Mouse (Mus musculus) lung, adult 18-20 months (tissue): ENCODE results near the gene Nudcd3.
A peak's percentile ranks its signal among the peaks of the same experiment; 100 is the strongest.

Source experiments
- DNase-seq, 2 experiments: peaks; one replicate each; pipeline ENCODE4 v3.0.0; 2022; ENCODE audit warnings: mixed read lengths in 2 of 2

Nudcd3 gene

DNA sequence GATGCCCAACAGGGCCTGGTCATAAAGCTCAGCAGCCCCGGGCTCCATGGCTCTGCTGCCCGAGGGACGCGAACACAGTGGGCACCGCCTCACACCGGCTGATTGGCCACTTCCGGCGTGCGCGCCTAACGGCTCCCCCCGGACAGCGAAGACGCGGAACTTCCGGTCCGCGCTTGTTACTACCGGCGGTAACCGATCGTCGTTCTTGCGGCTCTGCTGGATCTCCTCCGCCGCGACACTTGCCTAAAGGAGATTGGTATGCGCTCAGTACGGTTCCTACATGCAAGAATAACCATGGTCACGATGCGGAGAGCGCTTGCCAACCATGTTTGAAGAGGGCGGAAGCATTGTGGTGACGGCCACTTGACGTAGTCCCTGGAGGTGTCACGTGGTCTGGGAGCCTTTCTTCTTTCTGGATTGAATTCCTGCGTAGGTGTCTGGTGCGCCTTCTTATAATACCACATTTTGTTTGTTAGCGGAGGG lies at the start of gene Nudcd3:
Nudcd3 (minus strand) TSS at position 329 of the 483 bp plus-strand sequence.
- peak; percentile 87 to 88 for DNase-seq

DNA sequence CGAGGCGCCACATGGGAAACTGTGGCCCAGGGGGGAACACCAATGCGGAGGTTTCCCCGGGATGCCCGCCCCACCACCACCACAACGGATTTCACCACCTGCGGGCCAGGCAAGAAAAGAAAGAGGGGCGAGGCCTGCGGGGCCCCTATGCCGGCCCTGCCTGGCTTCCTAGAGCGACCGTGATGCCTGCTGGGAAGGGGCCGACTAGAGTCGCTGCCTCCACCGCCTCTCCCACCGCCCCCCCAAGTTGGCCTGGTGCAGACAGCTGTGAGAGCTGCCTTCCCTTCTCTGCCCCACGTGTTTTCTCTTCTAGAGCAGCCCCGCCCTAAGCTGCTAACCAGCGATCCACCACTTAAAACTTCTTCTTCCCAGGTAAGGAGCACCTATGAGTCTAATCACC lies 44.5 kb upstream of the Nudcd3 start:
- no peak for DNase-seq

DNA sequence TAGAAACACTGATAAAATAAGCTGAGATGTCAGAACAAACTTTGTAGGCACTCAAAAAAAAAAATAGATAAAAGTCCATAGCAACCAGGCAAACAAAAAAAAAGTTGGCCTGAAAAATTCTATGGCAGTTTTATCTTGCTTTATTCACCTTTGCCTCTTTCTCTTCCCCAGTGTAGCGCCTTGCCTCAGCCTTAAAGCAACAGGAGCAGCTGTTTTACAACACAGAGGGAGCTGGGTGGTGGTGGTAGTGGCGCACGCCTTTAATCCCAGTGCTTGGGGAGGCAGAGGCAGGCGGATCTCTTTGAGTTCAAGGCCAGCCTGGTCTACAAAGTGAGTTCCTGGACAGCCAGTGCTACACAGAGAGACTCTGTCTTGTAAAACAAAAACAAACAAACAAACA lies 32.8 kb upstream of the Nudcd3 start:
- DNase-seq = no peak

DNA sequence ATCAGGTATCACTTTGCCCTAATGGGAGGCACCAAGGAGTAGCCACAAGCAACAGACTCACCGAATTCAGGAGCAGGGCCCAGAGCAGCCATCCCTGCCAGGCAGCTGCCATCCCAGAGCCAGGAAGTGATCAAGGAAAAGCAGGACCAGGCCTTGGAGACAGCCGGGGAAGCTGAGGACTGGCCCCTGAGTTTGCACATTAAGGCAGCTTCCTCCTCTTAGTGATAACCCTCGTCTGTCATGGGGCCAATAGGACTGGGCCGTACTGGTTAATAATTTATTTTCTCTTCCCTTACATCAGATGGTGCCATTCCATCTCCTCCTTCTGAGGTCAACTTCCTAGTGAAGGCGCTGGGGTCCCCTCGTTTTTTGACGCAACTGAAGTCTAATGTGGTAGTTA lies 29.8 kb upstream of the Nudcd3 start, which contains the start of gene Npc1l1:
Npc1l1 (minus strand) TSS at position 132 of the 400 bp plus-strand sequence.
- no peak for DNase-seq

DNA sequence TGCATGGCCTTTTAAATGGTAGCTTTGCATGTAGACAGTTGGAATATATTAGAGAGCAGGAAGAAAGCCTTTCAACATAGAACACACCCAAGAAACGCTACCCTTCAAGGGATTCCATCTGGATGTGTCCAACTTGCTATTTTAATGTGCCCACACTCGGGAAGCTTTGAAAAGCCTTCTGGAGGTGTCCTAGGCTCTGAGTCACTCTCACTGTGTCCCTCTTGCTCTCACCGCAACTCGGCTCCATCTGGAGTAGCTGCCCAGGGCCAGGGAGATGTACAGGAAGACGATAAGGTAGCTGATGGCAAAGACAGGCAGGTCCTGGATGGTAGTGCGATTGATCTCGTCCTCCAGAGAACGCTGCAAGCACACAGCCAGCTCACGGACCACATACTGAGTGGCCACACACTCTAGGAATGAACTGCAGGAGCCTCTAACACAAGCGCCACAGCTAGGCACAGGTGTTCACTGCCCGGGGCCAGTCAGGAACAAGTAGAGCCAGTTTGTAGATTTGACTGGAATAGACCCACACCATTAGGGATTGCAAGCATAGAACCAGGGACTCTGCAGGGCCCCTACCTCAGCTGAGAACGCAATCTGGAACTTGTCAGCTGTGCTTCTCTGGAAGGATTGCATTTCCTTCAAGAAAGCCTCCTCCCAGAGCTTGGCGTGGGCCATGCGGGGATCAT lies 24.5 kb upstream of the Nudcd3 start:
- DNase-seq = no peak

DNA sequence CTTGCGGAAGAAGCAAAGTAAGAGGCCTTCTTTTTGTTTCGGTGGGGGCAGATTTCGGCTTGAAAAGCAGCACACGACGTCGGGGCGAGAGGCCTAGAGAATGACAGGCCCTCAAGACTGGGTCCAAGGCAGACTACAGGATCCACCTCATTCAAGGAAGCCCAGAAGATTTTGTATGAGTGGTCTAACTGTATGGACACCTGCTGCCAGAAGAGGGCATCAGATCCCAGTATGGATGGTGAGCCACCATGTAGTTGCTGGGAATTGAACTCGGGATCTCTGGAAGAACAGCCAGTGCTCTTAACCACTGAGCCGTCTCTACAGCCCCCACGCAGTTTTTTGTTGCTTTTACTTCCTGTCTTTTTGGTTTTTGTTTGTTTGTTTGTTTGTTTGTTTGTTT lies 22.0 kb upstream of the Nudcd3 start:
- DNase-seq = no peak

DNA sequence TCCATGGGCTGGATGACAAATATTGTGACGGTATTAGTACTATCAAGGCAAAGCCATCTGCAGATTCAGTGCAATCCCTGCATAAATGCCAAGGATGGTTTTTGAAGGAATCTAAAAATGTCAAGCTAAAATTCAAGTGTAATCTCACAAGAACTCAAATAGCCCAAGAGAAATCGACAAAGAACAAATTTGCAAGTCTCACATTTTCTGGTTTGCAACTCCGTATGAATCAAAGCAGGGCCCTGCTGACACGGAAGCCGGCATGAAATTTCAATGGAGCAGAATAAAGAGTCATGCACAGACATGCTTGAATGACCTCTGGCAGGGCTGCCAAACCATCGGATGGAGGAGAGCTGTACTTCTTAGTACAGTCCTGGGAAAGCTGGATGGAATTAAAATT lies 19.8 kb upstream of the Nudcd3 start:
- DNase-seq = no peak

DNA sequence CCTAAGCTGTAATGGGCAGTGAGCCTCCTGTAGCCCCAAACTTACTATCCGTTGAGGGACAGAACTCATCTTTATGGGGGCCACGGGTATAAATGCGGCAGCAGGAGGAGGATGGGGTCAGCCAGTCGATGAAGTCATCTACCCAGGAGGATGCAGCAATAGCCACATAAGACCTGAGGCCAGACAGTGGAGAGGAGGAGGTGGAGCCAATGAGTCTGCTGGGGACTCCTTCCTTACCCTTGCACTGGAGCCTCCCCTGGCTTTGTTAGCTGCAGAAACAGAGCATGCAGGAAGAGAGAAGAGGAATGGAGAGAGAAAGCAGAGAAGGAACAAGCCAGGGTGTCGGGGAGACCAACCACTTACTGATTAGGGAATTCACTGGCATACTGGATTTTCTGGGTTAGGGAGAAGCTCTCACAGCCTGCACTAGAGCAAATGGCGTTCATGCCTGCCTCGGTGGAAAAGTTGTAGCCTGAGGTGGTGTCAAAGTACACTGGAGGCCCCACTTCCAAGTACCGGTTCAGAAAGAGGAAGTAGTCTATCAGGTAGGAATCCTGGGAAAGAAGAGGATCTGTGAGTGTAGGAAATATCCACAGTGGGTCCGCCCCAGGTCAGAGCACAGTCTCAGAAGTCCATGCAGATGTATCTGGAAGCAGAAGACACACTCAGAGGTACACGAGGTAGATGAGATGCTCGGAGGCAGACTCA lies 18.1 kb upstream of the Nudcd3 start:
- DNase-seq = no peak

DNA sequence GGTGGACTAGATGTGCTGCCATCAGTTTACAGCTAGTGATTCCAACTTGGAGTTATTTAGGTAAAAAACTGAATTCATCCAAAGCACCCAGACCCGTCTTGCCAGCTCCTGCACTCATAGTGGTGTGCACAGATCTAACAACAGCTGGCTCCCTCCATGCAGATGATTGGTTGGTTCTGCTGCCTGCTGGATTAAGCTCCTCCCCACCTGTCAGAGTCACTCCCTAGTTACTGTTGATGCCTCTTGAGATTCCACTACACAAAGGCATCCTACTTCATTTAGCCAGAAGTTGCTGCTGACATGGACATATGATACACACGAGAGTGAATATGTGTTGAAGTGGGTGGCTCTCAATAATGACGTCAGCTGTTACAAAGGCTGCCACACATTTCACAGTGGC lies 16.6 kb upstream of the Nudcd3 start:
- DNase-seq = peak; percentile 9 to 49

DNA sequence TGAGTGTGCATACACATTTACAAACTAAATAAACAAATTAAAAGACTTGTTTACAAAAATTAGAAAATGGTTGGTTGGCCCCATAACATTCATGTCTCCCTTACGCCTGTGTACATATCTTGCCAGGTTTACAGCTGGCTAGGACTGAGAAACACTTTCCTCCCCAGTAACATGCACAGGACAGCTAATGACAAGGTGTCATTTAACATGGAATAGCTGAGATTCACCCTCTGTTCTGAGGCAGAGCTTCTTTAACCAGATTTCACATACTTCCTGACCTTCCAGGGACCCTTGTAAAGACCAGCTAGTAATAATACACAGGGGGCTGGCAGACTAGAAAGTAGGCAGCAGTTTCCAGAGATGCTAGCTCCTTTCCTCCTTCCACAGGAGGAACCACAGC lies 7.9 kb upstream of the Nudcd3 start:
- no peak for DNase-seq

DNA sequence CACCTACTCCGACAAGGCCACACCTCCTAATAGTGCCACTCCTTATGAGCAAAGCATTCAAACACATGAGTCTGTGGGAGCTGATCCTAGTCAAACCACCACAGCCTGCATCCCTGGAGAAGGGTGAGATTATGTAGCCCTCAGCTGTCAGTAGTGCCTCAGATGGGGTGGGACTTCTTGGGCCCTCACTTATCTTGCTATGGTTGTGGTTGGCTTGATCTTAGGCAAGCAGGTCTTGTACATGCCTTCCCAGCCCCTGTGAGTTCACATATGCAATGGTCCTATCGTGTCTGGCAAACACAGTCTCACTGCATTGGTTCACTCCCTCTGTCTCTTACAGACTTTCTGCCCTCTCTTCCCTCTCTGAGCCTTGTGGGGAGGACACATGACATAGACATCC lies 6.9 kb upstream of the Nudcd3 start:
- DNase-seq = no peak

DNA sequence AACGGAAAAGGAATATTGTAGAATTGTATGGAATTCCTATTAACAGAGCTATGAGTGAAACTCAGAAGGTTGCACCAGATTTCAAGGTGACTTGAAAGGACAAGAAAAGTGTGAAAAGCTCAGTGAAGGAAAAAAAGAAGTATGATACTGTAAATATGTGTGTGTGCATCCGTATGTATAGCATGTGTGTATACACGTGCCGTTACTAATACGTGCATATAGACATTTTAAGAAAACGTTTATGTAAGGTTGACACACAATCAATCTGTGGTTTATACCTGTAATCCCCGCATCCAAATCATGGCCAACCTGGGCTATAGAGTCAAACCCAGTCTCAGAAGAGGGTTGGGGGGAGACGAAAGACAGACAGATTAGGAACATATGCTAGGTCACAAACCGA lies 355 bp upstream of the Nudcd3 start:
- no peak for DNase-seq

DNA sequence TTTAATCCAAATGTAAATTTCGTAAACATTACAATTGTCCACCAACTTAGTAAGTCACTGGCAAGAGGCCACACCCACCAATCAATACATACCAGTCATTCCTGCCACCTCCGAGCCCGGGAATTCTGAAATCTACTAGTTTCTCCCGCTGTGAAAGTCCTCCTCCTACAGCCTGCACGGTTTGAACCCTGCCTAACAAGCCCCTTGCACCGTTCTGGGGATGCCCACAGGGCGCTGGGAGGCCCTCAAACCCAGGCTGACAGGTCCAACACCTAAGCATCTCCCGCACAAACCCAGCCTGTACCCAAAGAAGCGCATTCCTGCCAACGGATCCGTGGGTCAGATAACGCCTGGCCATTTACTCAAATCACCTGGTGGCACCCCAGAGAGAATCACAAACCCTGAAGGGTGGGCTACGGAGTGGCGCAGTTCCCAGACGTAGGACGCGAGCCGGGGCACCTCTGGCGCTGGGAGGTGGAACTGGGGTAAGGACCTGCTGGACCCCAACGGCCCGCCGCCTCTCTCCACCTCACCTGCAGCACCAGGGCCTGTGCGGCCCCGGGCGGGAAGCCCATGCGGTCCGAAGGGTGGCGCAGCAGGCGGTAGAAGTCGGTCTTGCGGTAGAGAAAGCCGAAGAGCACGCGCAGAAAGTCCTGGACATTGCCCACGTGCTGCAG lies 667 bp downstream of the Nudcd3 start, which contains the start of gene A730071L15Rik:
A730071L15Rik (plus strand) TSS at position 620 of the 677 bp plus-strand sequence.
- DNase-seq = peak; percentile 10 to 14

DNA sequence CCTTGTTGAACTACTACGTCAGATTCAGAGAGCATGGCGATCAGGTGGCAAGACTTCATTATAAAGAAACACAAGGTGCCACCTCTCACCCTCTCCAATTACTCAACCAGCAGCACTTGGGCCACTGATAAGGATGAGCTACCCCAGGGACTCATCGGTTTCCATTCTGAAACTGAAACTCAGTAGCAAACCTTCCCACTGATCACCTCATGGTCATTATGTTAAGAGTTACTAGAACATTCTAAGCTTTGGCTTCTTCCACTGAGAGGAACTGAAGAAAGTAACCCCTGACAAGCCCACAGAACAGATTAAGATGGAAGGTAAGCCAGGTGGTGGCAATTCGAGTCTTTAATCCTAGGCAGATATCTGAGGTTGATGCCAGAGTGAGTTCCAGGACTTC lies 1.8 kb downstream of the Nudcd3 start:
- DNase-seq = no peak

DNA sequence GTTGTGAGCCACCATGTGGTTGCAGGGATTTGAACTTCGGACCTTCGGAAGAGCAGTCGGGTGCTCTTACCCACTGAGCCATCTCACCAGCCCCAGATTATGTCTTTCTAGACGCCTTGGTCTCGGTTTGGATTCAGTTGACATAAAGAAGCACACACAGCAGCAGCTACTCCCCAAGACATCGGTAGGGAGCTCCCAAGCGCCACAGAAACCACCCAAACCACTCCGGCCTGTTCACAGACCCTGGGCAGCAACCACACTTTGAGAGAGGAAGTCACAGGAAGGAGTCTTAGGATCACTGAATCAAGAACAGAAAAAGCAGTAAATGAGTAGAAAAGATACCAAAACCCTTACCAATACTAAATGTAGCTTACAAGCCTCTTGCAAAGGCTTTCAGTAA lies 3.4 kb downstream of the Nudcd3 start:
- no peak for DNase-seq

DNA sequence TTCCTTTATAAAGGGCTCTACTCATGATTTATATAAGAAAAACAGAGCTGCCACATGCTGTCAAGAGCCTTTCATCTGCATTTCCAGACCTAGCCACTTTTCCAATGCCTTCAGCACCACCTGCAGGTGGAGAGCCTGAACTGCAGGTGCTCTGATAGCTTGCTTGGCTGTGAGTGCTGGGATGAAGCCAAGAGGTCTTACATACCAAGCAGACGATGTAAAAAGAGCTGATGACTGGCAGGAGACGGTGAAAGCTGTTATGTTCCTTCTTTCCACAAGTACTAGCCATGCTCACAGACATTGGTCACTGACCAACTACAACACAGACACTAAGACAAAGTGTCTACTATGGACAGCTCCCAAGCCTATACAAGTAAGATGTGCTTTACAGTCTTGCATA lies 12.3 kb downstream of the Nudcd3 start:
- DNase-seq = peak; percentile 87 to 91

DNA sequence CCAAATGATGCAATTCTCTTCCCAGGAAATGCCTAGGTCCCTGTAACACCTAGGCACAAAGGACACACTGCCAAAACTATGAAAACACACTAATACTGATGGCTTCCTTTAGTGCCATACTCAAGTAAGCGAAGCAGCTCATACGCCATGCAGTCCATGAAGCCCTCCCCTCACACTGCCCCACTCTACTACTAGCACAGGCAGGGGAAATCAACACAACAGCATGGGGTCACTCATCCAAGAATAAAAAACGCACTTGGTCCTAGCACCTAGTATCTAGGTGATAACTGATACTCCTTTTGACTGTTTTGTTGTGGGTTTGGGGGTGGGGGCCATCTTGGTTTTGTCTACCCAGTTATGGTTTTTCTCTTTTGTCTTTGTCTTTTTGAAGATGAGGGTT lies 12.8 kb downstream of the Nudcd3 start:
- no peak for DNase-seq

DNA sequence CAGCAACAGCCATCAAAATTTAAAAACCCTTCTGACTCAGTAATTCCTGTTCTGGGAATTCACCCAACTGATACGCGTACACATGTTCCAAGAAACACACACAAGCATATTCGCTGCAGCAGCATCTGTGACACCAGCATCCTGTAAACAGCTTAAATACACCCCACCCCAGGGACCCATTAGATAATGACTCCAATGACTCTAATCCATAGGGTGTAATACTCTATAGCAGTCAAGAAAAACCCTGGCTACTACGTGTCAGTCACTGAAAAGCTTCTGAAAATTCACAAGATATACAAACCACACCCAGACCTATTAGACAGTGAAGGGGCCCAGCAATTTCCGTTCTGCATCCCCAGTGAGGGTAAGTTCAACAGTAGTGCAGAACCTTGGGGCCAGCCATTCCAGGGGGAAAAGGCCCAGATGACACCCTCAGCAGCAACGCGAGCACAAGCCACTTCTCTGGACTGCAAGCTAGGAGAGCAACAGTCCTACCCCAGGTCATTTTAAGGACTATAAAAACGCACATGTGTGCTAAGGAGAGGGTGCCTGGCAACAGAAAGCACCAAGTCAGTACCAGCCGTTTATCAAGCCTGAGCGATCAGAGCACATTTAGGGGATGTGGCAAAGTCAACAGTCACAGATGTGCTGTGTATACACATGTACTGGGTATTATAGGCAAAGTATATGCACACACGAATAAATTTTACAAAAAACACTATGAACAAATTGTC lies 15.8 kb downstream of the Nudcd3 start:
- no peak for DNase-seq

DNA sequence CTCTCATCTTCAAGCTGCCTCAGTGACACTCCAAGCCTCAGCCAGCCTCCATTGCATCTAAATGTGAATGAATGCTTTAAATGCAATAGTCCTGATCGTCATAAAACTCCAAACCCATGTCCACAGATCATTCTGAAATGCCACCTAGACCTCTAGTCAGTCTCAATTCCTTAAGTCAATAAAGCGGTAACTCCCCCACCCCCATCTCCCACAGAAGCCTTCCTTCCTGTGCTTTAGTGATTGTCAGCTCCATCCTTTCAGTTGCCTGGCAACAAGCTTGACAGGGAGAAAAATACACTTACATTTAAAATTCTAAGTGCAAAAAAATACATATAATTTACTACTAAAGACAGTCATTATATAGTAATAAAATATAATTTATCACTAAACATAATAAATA lies 17.0 kb downstream of the Nudcd3 start:
- no peak for DNase-seq

DNA sequence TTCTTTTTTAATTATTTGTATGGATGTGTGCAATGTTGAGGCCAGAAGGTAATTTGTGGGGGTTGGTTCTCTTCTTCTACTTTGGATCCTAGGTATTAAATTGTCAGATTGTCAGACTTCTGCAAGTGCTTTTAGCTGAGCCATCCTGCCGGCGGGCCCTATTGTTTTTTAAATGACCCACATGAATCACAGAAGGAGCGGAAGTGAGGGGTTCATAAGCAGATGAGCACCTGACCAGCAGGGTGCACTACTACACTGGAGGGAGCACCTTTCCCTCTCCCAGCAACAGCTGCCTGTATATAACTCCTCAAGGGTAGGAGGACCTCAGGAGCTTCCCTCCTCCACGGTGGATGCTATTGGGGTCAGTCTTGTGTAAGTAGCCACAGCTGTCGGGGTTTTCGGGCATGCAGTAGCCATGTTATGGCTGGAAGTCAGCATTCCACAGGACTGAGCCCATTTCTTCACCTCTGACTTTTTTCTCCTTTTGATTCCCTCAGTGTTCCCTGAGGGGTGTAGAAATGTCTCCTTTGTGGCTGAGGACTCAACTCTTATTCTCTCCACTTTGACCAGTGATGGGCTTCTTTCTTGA lies 19.3 kb downstream of the Nudcd3 start:
- DNase-seq = no peak

DNA sequence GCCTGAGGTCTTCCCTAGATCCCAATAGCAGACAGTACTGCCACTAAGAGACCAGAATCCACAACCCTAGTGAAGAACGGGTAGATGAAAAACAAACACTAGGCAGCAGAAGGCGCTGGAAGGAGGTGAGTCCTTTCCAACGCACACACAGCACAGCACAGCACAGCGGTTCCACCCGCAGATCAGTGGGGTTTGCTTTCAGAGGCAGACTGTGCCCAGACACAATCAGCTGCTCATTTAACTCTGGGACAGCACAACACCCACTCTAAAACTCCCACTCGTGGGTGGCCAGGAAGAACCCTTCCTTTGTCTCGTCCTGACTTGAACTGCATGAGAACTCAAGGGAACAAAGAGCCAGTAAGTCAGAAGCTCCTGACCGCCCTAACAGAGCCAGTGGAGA lies 21.0 kb downstream of the Nudcd3 start:
- DNase-seq = no peak

DNA sequence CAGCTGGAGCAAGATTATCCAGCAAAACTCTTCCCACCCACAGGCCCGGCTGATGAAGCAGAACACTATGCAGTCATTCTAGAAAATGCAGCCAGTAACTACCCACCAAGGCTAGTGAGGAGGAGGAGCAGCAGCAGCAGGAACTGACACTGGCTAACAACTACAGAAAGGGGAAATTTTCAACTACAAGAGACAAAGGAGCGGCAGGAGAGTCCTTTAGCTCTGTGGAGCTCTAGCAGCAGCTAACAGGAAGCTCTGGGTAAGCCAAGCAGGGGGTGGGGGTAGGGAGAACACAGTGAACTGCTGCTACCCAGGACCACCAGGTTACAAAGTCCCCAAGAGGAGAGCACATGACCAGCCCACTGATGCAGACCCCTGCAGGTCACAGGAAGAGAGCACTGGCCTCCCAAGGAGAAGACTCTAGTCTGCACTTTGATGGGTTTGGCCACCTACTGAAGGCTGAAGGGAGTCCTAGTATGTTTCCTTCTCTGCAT lies 21.5 kb downstream of the Nudcd3 start:
- DNase-seq = no peak
